Mouse (Mus musculus) gastrocnemius, adult 8-10 months (tissue): ENCODE results near the gene P2ry2. TPM values are rescaled to one million over a fixed set of nuclear protein-coding genes. Genes with fewer than 3 reads are reported as not detected.

Source experiments
- DNase-seq, 2 experiments: peaks; one replicate each; pipeline ENCODE4 v3.0.0; 2022; ENCODE audit warnings: low spot score in 2 of 2
- total RNA-seq, 4 experiments: library from RNA; stranded (reverse); gene quantifications; 2 replicates each; pipeline ENCODE4 v1.2.4; 2022

The P2ry2 gene
- 10 to 100 TPM; 25.4 to 36.1 (median 33.0) TPM for total RNA-seq

GRCm38 (mm10) chr7:101012541-101012940 lies at the start of gene P2ry2:
Gene P2ry2, minus strand, starts transcription at chr7:101012866.
- DNase-seq, result no peak

DNA sequence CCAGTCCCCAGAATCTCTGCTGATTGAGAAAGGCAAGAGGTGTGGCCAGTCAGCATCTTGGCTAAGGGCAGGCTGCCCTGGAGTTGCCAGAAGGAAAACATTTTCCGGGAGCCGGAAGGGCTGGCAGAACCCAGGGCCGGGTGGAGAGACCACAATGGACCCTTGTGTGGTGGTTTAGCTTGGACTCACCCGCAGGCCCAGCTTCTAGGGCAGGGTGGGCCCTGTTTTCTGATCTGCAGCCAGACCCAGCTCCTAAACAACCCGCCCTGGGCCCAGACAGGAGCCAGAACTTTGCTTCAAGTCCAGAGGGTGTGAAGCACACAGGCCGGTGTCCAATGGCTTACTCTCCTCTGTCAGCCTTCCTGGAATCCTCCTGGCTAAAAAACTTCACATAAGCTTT lies 49.6 kb upstream of the P2ry2 start:
- DNase-seq, result peak; percentile 14 to 47

- peak; percentile 64 to 68 for DNase-seq
Measured at GRCm38 (mm10) chr7:101061381-101061780, 48.7 kb upstream of the P2ry2 start.

DNA sequence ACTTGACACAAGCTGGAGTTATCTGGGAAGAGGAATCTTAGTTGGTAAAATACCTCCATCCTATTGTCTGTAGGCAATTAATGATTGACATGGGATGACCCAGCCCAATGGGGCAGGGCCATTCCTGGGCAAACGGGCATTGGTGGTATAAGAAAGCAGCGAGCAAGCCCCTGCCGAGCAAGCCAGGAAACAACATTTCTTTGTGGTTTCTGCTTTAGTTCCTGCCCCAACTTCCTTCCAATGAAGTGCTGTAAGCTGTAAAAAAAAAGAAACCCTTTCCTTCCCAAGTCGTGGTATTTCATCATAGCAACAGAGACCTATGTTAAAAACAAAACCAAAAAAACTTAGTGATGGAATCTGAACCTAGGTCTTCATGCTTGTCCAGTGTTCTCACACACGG lies 47.8 kb upstream of the P2ry2 start:
- DNase-seq, result no peak

DNA sequence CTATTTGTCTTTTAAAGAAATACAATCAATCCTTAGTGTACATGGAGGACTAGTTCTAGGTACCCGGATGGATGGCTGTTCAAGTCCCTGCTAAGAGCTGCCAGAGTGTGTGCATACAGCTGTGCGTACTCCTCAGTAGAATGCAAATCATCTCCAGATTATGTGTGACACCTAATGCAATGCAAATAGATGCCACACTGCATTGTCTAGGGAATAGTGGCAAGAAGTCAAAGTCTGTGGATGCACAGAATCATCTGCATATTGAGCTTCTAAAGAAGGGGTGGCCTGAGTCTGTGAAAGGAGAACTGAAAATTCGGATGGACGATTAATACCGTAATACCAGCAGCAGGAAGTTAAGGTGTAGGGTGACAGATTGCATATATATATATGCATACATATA lies 46.5 kb upstream of the P2ry2 start:
- DNase-seq, result no peak

DNA sequence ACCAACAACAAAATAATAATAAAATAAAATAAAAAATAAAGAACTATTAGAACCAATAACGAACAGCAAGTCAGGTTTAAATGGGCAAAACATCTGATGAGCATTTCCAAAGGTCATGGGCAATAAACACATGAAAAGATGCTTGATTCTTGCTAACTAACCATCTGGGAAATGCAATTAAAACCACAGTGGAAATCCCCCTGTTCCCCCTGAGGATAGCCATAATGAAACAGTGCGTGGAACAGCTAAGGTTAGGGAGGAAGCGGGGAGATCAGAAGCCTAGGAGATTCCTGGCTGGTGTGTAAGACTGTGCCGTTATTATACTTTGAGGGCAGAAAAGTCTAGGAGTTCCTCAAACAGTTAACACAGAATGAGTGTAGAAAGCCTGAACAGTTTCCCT lies 44.6 kb upstream of the P2ry2 start:
- DNase-seq, result no peak

DNA sequence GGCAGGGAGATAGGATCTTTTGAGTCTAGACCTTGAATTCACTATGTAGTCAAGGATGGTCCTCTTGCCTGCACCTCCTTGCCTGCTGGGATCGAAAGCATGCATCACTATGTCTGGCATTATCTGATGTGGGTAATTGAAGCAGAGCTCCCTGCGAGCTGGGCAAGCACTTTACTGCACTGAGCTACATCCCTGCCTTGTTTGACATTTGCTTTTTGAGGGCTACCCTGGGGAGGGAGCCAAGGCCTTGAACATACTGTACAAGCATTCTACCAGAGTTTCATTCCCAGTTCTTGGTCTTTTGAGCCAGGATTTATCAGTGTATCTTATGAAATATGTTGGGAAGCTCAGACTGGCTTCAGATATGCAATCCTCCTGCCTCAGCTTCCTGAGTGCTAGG lies 40.5 kb upstream of the P2ry2 start:
- DNase-seq, result no peak

DNA sequence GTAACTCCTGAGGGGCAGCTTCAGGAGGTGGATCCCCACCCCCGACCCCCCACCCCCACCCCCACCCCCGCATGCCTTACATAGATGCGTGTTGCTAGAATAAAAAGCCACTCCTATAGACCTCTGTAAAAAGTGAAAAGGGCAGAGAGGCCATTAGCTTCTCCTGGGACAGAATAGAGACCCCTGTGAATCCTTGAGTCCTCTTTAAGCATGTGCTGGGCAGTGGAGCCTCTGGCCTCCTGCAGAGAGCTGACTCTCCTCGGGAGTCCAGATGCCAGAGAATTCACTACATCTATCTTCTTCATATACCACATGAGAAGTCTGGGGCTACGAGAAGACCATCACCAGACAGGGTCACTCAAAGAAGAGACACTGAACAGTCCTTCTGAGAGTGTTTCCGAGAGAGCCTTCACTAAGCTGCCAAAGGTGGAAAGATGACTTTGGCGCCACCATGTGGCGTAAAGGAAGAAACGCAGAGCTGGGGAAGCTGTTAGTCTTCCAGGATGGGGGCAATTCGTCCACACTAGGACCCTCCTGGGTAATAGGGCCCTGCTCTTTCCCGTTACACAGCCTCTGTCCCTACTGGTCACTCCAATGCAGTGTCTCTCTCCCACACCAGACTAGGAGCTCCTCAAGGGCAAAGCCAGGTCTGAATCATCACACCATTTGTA lies 39.0 kb upstream of the P2ry2 start:
- no peak for DNase-seq

- DNase-seq, result no peak
Measured at GRCm38 (mm10) chr7:101050724-101051550, 38.3 kb upstream of the P2ry2 start.

GRCm38 (mm10) chr7:101049326-101050087 lies 36.8 kb upstream of the P2ry2 start:
- peak; percentile 85 to 92 for DNase-seq

- DNase-seq, result no peak
Measured at GRCm38 (mm10) chr7:101048247-101048646, 35.6 kb upstream of the P2ry2 start.

- DNase-seq, result no peak
Measured at GRCm38 (mm10) chr7:101043846-101044541, 31.3 kb upstream of the P2ry2 start.

GRCm38 (mm10) chr7:101041977-101042749 lies 29.5 kb upstream of the P2ry2 start:
- DNase-seq, result no peak

DNA sequence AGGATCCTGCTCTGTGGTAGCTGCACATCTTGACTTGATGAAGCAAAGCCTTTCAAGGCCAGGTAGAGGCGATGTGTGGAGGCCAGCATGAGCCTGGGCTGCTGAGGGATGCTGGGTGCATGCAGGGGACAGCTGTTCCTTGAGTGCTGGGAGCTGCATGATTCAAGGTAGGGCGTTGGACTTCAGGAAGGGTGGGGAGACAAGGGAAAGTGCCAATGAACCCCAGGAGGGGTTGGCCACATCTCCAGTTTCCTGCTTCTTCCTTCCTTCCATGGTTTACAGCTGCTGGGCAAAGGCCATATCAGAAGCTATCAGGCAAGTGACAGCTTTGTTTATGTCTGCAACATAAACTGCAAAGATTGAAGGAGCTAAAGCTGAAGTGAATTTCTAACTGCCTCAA lies 28.9 kb upstream of the P2ry2 start:
- DNase-seq, result no peak

- no peak for DNase-seq
Measured at GRCm38 (mm10) chr7:101033371-101033770, 20.7 kb upstream of the P2ry2 start.

- DNase-seq, result no peak
Measured at GRCm38 (mm10) chr7:101031234-101031633, 18.6 kb upstream of the P2ry2 start.

GRCm38 (mm10) chr7:101030756-101031155 lies 18.1 kb upstream of the P2ry2 start:
- DNase-seq, result no peak

DNA sequence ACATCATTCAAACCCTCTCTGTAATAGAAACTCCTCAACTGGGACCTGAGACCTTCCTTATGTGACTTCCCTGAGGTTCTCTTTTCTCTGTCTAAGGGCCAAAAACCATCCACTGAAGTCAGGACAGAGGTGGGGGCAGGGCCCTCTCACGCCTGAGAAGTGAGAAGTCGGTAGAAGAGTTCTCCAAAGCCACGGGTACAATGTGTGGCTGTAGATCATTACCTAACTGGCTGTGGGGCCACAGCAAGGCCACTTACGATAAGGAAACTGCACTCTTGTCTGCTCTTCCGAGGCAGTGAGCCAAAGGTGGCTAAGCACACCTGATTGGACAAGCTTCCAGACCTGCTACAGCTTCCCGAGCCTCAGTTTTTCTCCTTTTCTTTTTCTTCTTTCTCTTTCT lies 16.8 kb upstream of the P2ry2 start:
- no peak for DNase-seq

- no peak for DNase-seq
Measured at GRCm38 (mm10) chr7:101028991-101029390, 16.3 kb upstream of the P2ry2 start.

GRCm38 (mm10) chr7:101028444-101028757 lies 15.7 kb upstream of the P2ry2 start:
- DNase-seq, result no peak
